Mouse (Mus musculus): ENCODE data around the gene Nipsnap3a. TPM values are rescaled to one million over a fixed set of nuclear protein-coding genes. Genes with fewer than 3 reads are reported as not detected.
A peak's percentile ranks its signal among the peaks of the same experiment; 100 is the strongest.

The Nipsnap3a gene
- polyA plus RNA-seq, 1 experiment from 2014 or later: not detected

GRCm38 (mm10) chr4:53000154-53000553 lies 11.1 kb downstream of the Nipsnap3a start:
- Histone ChIP-seq H3K4me1 (ENCODE audit: control insufficient read depth, insufficient read depth, low read length) (no peaks in the 10 kb centered on the region), H3K36me3 (replicated peaks; ENCODE audit: control insufficient read depth, insufficient read depth, low read depth, low read length) (no peaks in the 10 kb centered on the region), H3K9ac (replicated peaks; ENCODE audit: low read length) (no peak overlapping the region), H3K9me3 (replicated peaks; ENCODE audit: control insufficient read depth, low read length) (no peaks in the 10 kb centered on the region), H3K4me2 (ENCODE audit: low read depth, low read length) (no peak overlapping the region), H3K27me3 (ENCODE audit: control insufficient read depth, insufficient read depth, low read length) (no peaks in the 10 kb centered on the region), H3K27ac (replicated peaks; ENCODE audit: low read depth, low read length) (no peak overlapping the region), H3K4me3 (ENCODE audit: low read depth, low read length) (no peak overlapping the region)
- DNase-seq (ENCODE audit: low spot score): no peak
- no peak for ATAC-seq (replicated peaks; ENCODE audit: insufficient number of reproducible peaks, low FRiP score, low TSS enrichment, low read depth)
- whole genome bisulfite sequencing: 84% methylated on average over 8 of the region's 8 CpGs

DNA sequence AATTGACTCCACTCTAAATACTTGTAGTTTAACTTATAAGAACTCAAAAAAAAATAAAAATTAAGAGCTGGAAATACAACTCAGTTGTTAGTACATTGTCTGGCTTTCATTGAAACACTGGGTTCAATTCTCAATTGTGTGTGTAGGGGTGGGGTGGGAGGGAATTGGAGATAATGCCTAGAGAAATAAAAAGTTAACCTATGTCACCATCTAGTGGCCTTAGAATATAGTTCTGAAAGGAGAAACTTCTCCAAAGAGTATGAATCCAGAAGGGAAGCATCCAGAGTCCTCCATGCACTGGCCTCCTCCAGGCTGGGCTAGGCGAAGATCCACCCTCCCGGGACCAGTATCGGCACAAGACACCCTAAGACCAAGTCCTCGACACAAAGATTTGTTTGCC lies 20.1 kb downstream of the Nipsnap3a start:
- ATAC-seq (replicated peaks; ENCODE audit: insufficient number of reproducible peaks, low FRiP score, low TSS enrichment, low read depth): no peak

DNA sequence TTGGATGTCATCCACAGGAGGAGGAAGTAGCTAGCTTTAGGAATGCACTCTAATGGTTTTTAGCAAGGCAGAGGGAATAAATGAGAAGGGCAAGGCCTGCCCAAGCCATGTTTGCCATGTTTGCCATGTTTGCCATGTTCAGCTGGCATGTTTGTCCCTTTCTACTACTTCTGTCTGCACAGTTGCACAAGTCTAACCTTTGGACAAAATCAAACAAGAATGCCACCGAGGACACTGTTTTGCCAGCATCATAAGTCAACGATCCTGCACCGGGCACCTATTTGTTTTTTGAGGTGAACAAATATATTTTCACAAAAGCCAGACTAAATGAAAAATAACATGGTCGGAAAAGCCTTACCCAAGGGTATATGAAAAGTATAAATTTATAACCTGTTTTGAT lies 20.8 kb downstream of the Nipsnap3a start:
- DNase-seq (ENCODE audit: low spot score) (no peak), ATAC-seq (replicated peaks; ENCODE audit: insufficient number of reproducible peaks, low FRiP score, low TSS enrichment, low read depth) (no peak)
- WGBS: 93% methylated on average over 4 of the region's 4 CpGs
- H3K36me3 ChIP-seq (replicated peaks; ENCODE audit: control insufficient read depth, insufficient read depth, low read depth, low read length): no peaks in the 10 kb centered on the region
- no peak overlapping the region for H3K4me2 ChIP-seq (ENCODE audit: low read depth, low read length)
- H3K27me3 ChIP-seq (ENCODE audit: control insufficient read depth, insufficient read depth, low read length): no peaks in the 10 kb centered on the region
- H3K27ac ChIP-seq (replicated peaks; ENCODE audit: low read depth, low read length): no peak overlapping the region
- H3K9ac ChIP-seq (replicated peaks; ENCODE audit: low read length): no peak overlapping the region
- H3K4me1 ChIP-seq (ENCODE audit: control insufficient read depth, insufficient read depth, low read length): no peaks in the 10 kb centered on the region
- H3K9me3 ChIP-seq (replicated peaks; ENCODE audit: control insufficient read depth, low read length): no peaks in the 10 kb centered on the region
- no peak overlapping the region for H3K4me3 ChIP-seq (ENCODE audit: low read depth, low read length)

More for the DNA sequence above, 20.1 kb downstream of the Nipsnap3a start:
- 75% methylated on average over 4 of the region's 4 CpGs for WGBS
- DNase-seq (ENCODE audit: low spot score): peak; percentile 61
- H3K4me2 ChIP-seq (ENCODE audit: low read depth, low read length): no peak overlapping the region
- H3K9ac ChIP-seq (replicated peaks; ENCODE audit: low read length): no peak overlapping the region
- no peak overlapping the region for H3K27ac ChIP-seq (replicated peaks; ENCODE audit: low read depth, low read length)
- H3K9me3 ChIP-seq (replicated peaks; ENCODE audit: control insufficient read depth, low read length): no peaks in the 10 kb centered on the region
- H3K4me3 ChIP-seq (ENCODE audit: low read depth, low read length): no peak overlapping the region
- no peaks in the 10 kb centered on the region for H3K27me3 ChIP-seq (ENCODE audit: control insufficient read depth, insufficient read depth, low read length)
- H3K36me3 ChIP-seq (replicated peaks; ENCODE audit: control insufficient read depth, insufficient read depth, low read depth, low read length): no peaks in the 10 kb centered on the region
- H3K4me1 ChIP-seq (ENCODE audit: control insufficient read depth, insufficient read depth, low read length): no peaks in the 10 kb centered on the region

GRCm38 (mm10) chr4:53011732-53012361 lies 22.8 kb downstream of the Nipsnap3a start, which contains the start of gene Nipsnap3b:
Gene Nipsnap3b, plus strand, starts transcription at chr4:53011880.
- Histone ChIP-seq H3K4me1 (ENCODE audit: control insufficient read depth, insufficient read depth, low read length) (no peaks in the 10 kb centered on the region), H3K4me2 (ENCODE audit: low read depth, low read length) (peak within 1 kb of the TSS; percentile 41), H3K36me3 (replicated peaks; ENCODE audit: control insufficient read depth, insufficient read depth, low read depth, low read length) (peaks cover 5% of the 10 kb centered on the region), H3K27me3 (ENCODE audit: control insufficient read depth, insufficient read depth, low read length) (no peaks in the 10 kb centered on the region), H3K27ac (replicated peaks; ENCODE audit: low read depth, low read length) (peak within 1 kb of the TSS; percentile 62; the same call in 1 of the 2 replicates), H3K4me3 (ENCODE audit: low read depth, low read length) (peak within 1 kb of the TSS; percentile 71), H3K9ac (replicated peaks; ENCODE audit: low read length) (peak within 1 kb of the TSS; percentile 76), H3K9me3 (replicated peaks; ENCODE audit: control insufficient read depth, low read length) (no peaks in the 10 kb centered on the region)
- under 1% methylated on average over 63 of the region's 63 CpGs for WGBS
- ATAC-seq (replicated peaks; ENCODE audit: insufficient number of reproducible peaks, low FRiP score, low TSS enrichment, low read depth) (peak; percentile 93), DNase-seq (ENCODE audit: low spot score) (peak; percentile 97)

- Histone ChIP-seq H3K4me1 (ENCODE audit: control insufficient read depth, insufficient read depth, low read length) (no peaks in the 10 kb centered on the region), H3K36me3 (replicated peaks; ENCODE audit: control insufficient read depth, insufficient read depth, low read depth, low read length) (peaks cover 12% of the 10 kb centered on the region), H3K27ac (replicated peaks; ENCODE audit: low read depth, low read length) (no peak overlapping the region), H3K9me3 (replicated peaks; ENCODE audit: control insufficient read depth, low read length) (no peaks in the 10 kb centered on the region), H3K27me3 (ENCODE audit: control insufficient read depth, insufficient read depth, low read length) (no peaks in the 10 kb centered on the region), H3K4me2 (ENCODE audit: low read depth, low read length) (no peak overlapping the region), H3K9ac (replicated peaks; ENCODE audit: low read length) (no peak overlapping the region), H3K4me3 (ENCODE audit: low read depth, low read length) (no peak overlapping the region)
- no peak for ATAC-seq (replicated peaks; ENCODE audit: insufficient number of reproducible peaks, low FRiP score, low TSS enrichment, low read depth)
- no peak for DNase-seq (ENCODE audit: low spot score)
- 88% methylated on average over 7 of the region's 7 CpGs for WGBS
Observed at GRCm38 (mm10) chr4:53014421-53014820, 25.3 kb downstream of the Nipsnap3a start.

DNA sequence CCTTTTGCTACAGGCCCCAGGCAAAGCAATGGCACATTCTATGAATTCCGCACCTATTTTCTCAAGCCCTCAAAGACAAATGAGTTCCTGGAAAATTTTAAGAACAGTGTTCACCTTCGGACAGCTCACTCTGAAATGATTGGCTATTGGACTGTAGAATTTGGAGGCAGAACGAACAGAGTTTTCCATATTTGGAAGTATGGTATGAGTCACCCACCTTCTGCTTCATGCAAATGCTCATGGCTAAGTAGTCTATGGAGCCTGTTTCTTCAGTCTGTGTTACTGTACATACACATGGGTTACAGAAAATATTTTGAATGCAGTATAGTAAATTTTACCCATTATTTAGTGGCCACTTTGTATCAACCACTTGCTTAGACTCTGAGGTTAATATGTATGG lies 26.0 kb downstream of the Nipsnap3a start:
- H3K27ac ChIP-seq (replicated peaks; ENCODE audit: low read depth, low read length): no peak overlapping the region
- DNase-seq (ENCODE audit: low spot score) (no peak), ATAC-seq (replicated peaks; ENCODE audit: insufficient number of reproducible peaks, low FRiP score, low TSS enrichment, low read depth) (no peak)
- no peaks in the 10 kb centered on the region for H3K4me1 ChIP-seq (ENCODE audit: control insufficient read depth, insufficient read depth, low read length)
- H3K9ac ChIP-seq (replicated peaks; ENCODE audit: low read length): no peak overlapping the region
- WGBS: 92% methylated on average over 3 of the region's 3 CpGs
- no peaks in the 10 kb centered on the region for H3K9me3 ChIP-seq (replicated peaks; ENCODE audit: control insufficient read depth, low read length)
- no peaks in the 10 kb centered on the region for H3K27me3 ChIP-seq (ENCODE audit: control insufficient read depth, insufficient read depth, low read length)
- no peak overlapping the region for H3K4me3 ChIP-seq (ENCODE audit: low read depth, low read length)
- H3K36me3 ChIP-seq (replicated peaks; ENCODE audit: control insufficient read depth, insufficient read depth, low read depth, low read length): peaks cover 12% of the 10 kb centered on the region
- no peak overlapping the region for H3K4me2 ChIP-seq (ENCODE audit: low read depth, low read length)

GRCm38 (mm10) chr4:53018392-53018791 lies 29.3 kb downstream of the Nipsnap3a start:
- Histone ChIP-seq H3K36me3 (replicated peaks; ENCODE audit: control insufficient read depth, insufficient read depth, low read depth, low read length) (peaks cover 12% of the 10 kb centered on the region), H3K9ac (replicated peaks; ENCODE audit: low read length) (no peak overlapping the region), H3K4me3 (ENCODE audit: low read depth, low read length) (no peak overlapping the region), H3K27ac (replicated peaks; ENCODE audit: low read depth, low read length) (no peak overlapping the region), H3K4me1 (ENCODE audit: control insufficient read depth, insufficient read depth, low read length) (no peaks in the 10 kb centered on the region), H3K27me3 (ENCODE audit: control insufficient read depth, insufficient read depth, low read length) (no peaks in the 10 kb centered on the region), H3K4me2 (ENCODE audit: low read depth, low read length) (no peak overlapping the region), H3K9me3 (replicated peaks; ENCODE audit: control insufficient read depth, low read length) (no peaks in the 10 kb centered on the region)
- no peak for DNase-seq (ENCODE audit: low spot score)
- WGBS: 91% methylated on average over 1 of the region's 1 CpGs
- no peak for ATAC-seq (replicated peaks; ENCODE audit: insufficient number of reproducible peaks, low FRiP score, low TSS enrichment, low read depth)

GRCm38 (mm10) chr4:53023189-53023925 lies 34.3 kb downstream of the Nipsnap3a start:
- H3K9ac ChIP-seq (replicated peaks; ENCODE audit: low read length): no peak overlapping the region
- H3K27ac ChIP-seq (replicated peaks; ENCODE audit: low read depth, low read length): no peak overlapping the region
- no peak overlapping the region for H3K4me3 ChIP-seq (ENCODE audit: low read depth, low read length)
- peaks cover under 1% of the 10 kb centered on the region; the same call in 1 of the 2 replicates for H3K36me3 ChIP-seq (replicated peaks; ENCODE audit: control insufficient read depth, insufficient read depth, low read depth, low read length)
- ATAC-seq (replicated peaks; ENCODE audit: insufficient number of reproducible peaks, low FRiP score, low TSS enrichment, low read depth) (no peak), DNase-seq (ENCODE audit: low spot score) (no peak)
- H3K27me3 ChIP-seq (ENCODE audit: control insufficient read depth, insufficient read depth, low read length): no peaks in the 10 kb centered on the region
- 97% methylated on average over 14 of the region's 14 CpGs for WGBS
- no peak overlapping the region for H3K4me2 ChIP-seq (ENCODE audit: low read depth, low read length)
- H3K4me1 ChIP-seq (ENCODE audit: control insufficient read depth, insufficient read depth, low read length): no peaks in the 10 kb centered on the region
- no peaks in the 10 kb centered on the region for H3K9me3 ChIP-seq (replicated peaks; ENCODE audit: control insufficient read depth, low read length)
